Mouse (Mus musculus) stomach, postnatal 0 days (tissue): ENCODE measurements around the gene Ltbr. TPM values are rescaled to one million over a fixed set of nuclear protein-coding genes. Genes with fewer than 3 reads are reported as not detected.

Source experiments
- ATAC-seq: fragments of 200-750 bp; cut with Nextera tagmentation; 2 replicates; pipeline ENCODE4 v1.8.0; 2017; ENCODE audit not compliant: low FRiP score, low TSS enrichment
- DNase-seq: peaks from one replicate; pipeline ENCODE4 v3.0.0-alpha.2; 2016; ENCODE audit warnings: low spot score
- H3K27ac ChIP-seq: fragments of 300-500 bp; sonication (generic); replicated peaks from 2 replicates; pipeline ENCODE4 v1.5.1; 2014; ENCODE audit warnings: mild to moderate bottlenecking, control low read depth
- H3K27me3 ChIP-seq: fragments of 300-500 bp; sonication (generic); 2 replicates; pipeline ENCODE4 v1.6.1; 2014; ENCODE audit warnings: low read length; ENCODE audit not compliant: control insufficient read depth, insufficient read depth
- H3K36me3 ChIP-seq: fragments of 300-500 bp; sonication (generic); 2 replicates; pipeline ENCODE4 v1.6.1; 2014; ENCODE audit warnings: low read length, mixed read lengths; ENCODE audit not compliant: control insufficient read depth, insufficient read depth
- H3K4me1 ChIP-seq: fragments of 300-500 bp; sonication (generic); replicated peaks from 2 replicates; pipeline ENCODE4 v1.6.1; 2014; ENCODE audit warnings: antibody characterized with exemption; ENCODE audit not compliant: control insufficient read depth, insufficient read depth
- H3K4me2 ChIP-seq: fragments of 300-500 bp; sonication (generic); replicated peaks from 2 replicates; pipeline ENCODE4 v1.6.1; 2014; ENCODE audit warnings: low read depth, mild to moderate bottlenecking, control low read depth, moderate library complexity
- H3K4me3 ChIP-seq: fragments of 300-500 bp; sonication (generic); 2 replicates; pipeline ENCODE4 v1.5.1; 2014; ENCODE audit warnings: low read depth, low read length, control low read depth
- H3K9ac ChIP-seq: fragments of 300-500 bp; sonication (generic); 2 replicates; pipeline ENCODE4 v1.6.1; 2014; ENCODE audit warnings: mild to moderate bottlenecking, low read length, control low read depth, mixed read lengths
- H3K9me3 ChIP-seq: fragments of 300-500 bp; sonication (generic); 2 replicates; pipeline ENCODE4 v1.6.1; 2016; ENCODE audit warnings: low read length; ENCODE audit not compliant: control insufficient read depth
- CTCF ChIP-seq: IDR thresholded peaks from 2 replicates; pipeline ENCODE4 v1.5.1; 2016; ENCODE audit warnings: antibody characterized with exemption, low read depth, mild to moderate bottlenecking, moderate library complexity
- EP300 ChIP-seq: optimal IDR thresholded peaks from 2 replicates; pipeline ENCODE3; 2016; ENCODE audit warnings: antibody characterized with exemption
- WGBS: fragments of 180-500 bp; shearing (Covaris S2); extraction: QIAGEN DNeasy Blood & Tissue Kit; methylation state at CpG from one replicate; pipeline ENCODE4 v1.1.7; 2014; 5-methylcytosine and 5-hydroxymethylcytosine counted together
- polyA plus RNA-seq: library from polyadenylated mRNA; unstranded; fragments of >200 nt; fragmentation: Nextera tagmentation; extraction: Ambion mirVana; gene quantifications from 2 replicates; pipeline ENCODE4 v1.2.1, GENCODE M21; 2015

Gene Ltbr
- polyA plus RNA-seq, 1 experiment from 2014 or later, result 71.5 TPM

DNA sequence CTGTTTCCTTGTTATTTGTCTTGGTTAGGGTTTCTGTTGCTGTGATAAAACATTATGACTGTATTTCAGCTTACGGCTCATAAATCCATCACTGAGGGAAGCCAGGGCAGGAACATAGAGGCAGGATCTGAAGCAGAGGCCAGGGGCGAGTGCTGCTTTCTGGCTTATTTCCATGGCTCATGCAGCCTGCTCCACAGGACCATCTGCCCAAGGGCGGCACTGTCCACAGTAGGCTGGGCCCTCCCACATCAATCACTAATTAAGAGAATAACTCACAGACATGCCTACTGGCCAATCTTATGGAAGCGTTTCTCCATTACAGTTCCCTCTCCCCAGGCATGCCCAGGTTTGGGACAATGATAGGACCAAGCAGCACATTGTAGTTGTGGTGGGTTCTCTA lies 10.4 kb downstream of the Ltbr start:
- no peak for ATAC-seq
- H3K27ac ChIP-seq, result no peak overlapping the region; the same call in 1 of the 2 replicates
- TF ChIP-seq EP300 (no peak), CTCF (no peak)

DNA sequence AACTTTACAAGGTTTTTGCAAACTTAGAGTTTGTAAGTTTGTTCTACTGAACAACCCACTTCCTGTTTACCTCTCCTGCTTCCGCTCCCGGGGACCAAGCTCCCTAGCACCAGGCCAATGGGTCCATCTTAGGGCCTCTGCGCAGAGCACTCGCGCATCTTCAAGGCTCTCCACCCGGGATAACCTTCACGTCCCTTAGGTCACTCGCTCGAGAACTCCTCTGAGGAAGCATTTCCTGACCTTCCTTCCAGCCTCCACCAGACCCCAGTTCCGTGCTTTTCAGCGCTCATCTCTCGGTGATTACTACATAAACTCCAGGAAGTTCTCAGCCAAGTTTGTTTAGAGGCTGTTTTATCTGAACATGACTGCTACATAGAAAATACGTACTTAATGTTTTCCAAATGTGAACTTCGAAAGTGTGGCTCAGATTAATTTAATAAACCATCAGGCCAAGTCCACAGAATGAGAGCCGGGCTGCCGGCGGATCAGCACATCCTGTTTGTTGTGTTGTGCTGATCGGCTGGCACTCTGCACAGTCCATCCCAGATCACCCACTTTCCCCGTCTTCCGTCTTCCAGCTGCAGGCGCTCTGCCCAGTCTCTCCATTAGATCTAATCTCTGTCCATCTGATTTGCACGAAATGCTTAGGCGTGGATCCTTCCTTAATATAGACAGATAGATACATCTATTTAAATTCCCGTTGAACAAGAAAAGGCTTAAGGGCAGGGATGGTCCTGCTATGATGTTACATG lies 11.3 kb downstream of the Ltbr start:
- H3K27ac ChIP-seq, result peak overlapping the region; percentile 70
- no peak for DNase-seq

More for the DNA sequence above, 10.4 kb downstream of the Ltbr start:
- H3K9ac ChIP-seq, result no peak overlapping the region
- DNase-seq, result no peak
- 76% methylated on average over 4 of the region's 4 CpGs for WGBS
- H3K4me3 ChIP-seq, result no peak overlapping the region
- no peak overlapping the region for H3K4me2 ChIP-seq
- H3K9me3 ChIP-seq, result no peaks in the 10 kb centered on the region
- no peaks in the 10 kb centered on the region for H3K27me3 ChIP-seq
- H3K4me1 ChIP-seq, result 0 out of 2 replicates have a peak, but pooled peaks cover 3% of the 10 kb centered on the region
- peaks cover 13% of the 10 kb centered on the region for H3K36me3 ChIP-seq

DNA sequence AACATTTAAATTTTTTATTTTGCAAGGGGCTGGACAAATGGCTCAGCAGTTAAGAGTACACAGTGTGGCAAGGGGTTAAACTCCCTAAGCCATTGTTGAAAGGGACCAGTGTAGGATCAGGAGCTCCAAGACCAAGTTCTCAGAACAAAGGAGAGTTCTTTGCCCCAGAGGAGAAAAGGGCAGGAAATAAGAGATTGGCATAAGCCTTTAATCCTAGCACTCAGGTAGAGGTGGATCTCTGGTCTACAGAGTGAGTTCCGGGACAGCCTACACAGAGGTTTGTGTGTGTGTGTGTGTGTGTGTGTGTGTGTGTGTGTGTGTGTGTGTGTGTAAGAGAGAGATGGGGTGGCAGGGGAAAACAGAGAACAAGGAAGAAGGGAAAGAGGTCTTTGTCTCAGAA lies 12.7 kb downstream of the Ltbr start:
- no peak for TF ChIP-seq EP300
- no peak for TF ChIP-seq CTCF

More for the DNA sequence above, 11.3 kb downstream of the Ltbr start:
- no peak for ATAC-seq
- H3K9me3 ChIP-seq, result no peaks in the 10 kb centered on the region
- no peak overlapping the region for H3K9ac ChIP-seq
- H3K4me1 ChIP-seq, result 0 out of 2 replicates have a peak, but pooled peaks cover 3% of the 10 kb centered on the region
- no peaks in the 10 kb centered on the region for H3K27me3 ChIP-seq
- peaks cover 9% of the 10 kb centered on the region for H3K36me3 ChIP-seq
- H3K4me3 ChIP-seq, result no peak overlapping the region
- H3K4me2 ChIP-seq, result no peak overlapping the region
- WGBS, result 64% methylated on average over 24 of the region's 24 CpGs
- TF ChIP-seq CTCF, result no peak
- no peak for TF ChIP-seq EP300

DNA sequence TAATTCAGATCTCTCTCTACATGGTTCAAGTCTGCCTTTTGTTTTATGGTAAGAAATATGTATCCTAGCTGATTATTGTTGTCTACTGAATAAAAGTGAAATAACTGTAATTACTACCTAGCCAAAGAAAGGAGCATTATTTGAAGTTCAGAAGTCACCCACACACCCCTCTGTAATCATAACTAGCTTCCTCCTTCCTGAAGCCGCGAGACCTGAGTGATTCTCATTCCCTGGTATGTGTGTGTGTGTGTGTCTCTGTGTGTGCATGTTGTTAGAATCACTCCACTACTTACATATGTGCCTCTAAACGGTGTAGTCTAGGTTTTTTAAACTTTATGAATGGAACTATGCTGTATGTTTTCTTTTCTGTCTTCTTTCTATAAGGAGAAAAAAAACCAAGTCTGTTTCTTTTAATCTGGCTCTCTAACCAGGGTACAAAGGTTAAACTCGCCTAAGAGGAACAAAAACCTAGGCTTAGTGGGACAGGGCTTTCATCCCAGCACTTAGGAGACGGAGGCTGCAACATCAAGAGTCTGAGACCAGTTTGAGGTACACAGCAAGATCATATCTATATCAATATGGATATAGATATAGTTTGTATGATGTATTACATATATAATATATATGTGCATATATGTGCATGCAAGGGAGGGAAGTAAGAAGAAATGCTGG lies 16.4 kb downstream of the Ltbr start:
- ATAC-seq (0 out of 2 replicates have a peak, but pooled peaks have one; percentile 55), DNase-seq (no peak)
- TF ChIP-seq EP300 (no peak), CTCF (no peak)
- no peak overlapping the region for H3K4me2 ChIP-seq
- no peaks in the 10 kb centered on the region for H3K36me3 ChIP-seq
- H3K27me3 ChIP-seq, result no peaks in the 10 kb centered on the region
- no peak overlapping the region for H3K9ac ChIP-seq
- H3K4me1 ChIP-seq, result 0 out of 2 replicates have a peak, but pooled peaks cover 3% of the 10 kb centered on the region
- no peaks in the 10 kb centered on the region for H3K9me3 ChIP-seq
- WGBS, result 54% methylated on average over 5 of the region's 5 CpGs
- H3K4me3 ChIP-seq, result no peak overlapping the region
- no peak overlapping the region for H3K27ac ChIP-seq

More for the DNA sequence above, 12.7 kb downstream of the Ltbr start:
- Histone ChIP-seq H3K9me3 (no peaks in the 10 kb centered on the region), H3K27ac (no peak overlapping the region), H3K36me3 (no peaks in the 10 kb centered on the region), H3K4me3 (no peak overlapping the region), H3K9ac (no peak overlapping the region), H3K4me1 (0 out of 2 replicates have a peak, but pooled peaks cover 3% of the 10 kb centered on the region), H3K27me3 (no peaks in the 10 kb centered on the region), H3K4me2 (no peak overlapping the region)
- 61% methylated on average over 1 of the region's 1 CpGs for WGBS
- ATAC-seq, result peak; percentile 66; the same call in 1 of the 2 replicates
- no peak for DNase-seq

DNA sequence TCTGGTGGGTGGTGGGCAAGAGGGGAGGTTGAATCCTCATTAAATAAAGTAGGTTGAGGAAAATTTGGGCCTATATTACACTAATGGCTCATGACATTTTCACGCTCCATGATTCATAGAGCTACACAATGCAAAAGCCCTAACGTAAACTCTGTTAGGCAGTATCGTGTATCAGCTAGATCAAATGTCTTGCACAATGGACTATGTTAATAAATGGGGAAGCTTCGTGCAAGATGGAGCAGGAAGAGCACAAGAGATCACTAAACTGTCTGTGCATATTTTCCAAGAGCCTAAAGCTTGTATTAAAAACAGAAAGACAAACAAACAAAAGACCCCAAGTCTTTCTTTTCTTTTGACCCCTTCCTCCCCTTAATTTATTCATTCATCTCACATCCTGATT lies 19.6 kb downstream of the Ltbr start:
- Histone ChIP-seq H3K4me3 (no peak overlapping the region), H3K4me1 (no peaks in the 10 kb centered on the region), H3K9me3 (no peaks in the 10 kb centered on the region), H3K9ac (no peak overlapping the region), H3K27ac (no peak overlapping the region), H3K27me3 (no peaks in the 10 kb centered on the region), H3K4me2 (no peak overlapping the region), H3K36me3 (no peaks in the 10 kb centered on the region)
- 55% methylated on average over 4 of the region's 4 CpGs for WGBS
- TF ChIP-seq EP300 (no peak), CTCF (no peak)
- ATAC-seq (no peak), DNase-seq (no peak)

DNA sequence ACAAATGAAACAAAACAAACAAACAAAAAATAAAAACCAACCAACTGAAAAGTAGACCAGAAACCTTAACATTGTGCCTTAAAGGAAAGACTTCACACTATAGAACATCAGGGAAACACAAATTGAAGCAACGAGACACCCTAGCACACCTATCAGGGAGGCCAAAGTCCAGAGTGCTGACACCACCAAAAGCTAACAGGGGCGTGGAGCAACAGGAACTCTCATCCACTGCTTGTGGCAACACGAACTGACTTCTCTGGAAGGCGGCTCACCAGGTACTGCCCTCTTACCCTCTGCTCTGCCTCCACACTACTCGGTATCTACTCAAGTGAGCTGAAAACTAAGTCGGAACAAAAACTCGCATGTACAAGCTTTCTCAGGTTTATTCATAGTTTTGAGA lies 21.4 kb downstream of the Ltbr start:
- TF ChIP-seq CTCF, result no peak
- TF ChIP-seq EP300, result no peak
- WGBS, result 59% methylated on average over 7 of the region's 7 CpGs
- peak; percentile 83 for DNase-seq

More for the DNA sequence above, 21.4 kb downstream of the Ltbr start:
- H3K27ac ChIP-seq, result peak overlapping the region; percentile 70
- ATAC-seq, result peak; percentile 95
- no peaks in the 10 kb centered on the region for H3K36me3 ChIP-seq
- H3K9ac ChIP-seq, result no peak overlapping the region
- no peak overlapping the region for H3K4me2 ChIP-seq
- no peak overlapping the region for H3K4me3 ChIP-seq
- 0 out of 2 replicates have a peak, but pooled peaks cover 2% of the 10 kb centered on the region for H3K4me1 ChIP-seq
- no peaks in the 10 kb centered on the region for H3K9me3 ChIP-seq
- no peaks in the 10 kb centered on the region for H3K27me3 ChIP-seq
